Mouse (Mus musculus) gastrocnemius, postnatal 14 days (tissue): Measurements from ENCODE around the gene Trak1. TPM values are rescaled to one million over a fixed set of nuclear protein-coding genes. Genes with fewer than 3 reads are reported as not detected.
A peak's percentile ranks its signal among the peaks of the same experiment; 100 is the strongest.
"Not testable (repeated sequence)": the region's sequence is repeated elsewhere in the genome, so short reads cannot be mapped to it uniquely, and the experiment has no call there.

ENCODE experiments used
- DNase-seq: peaks from one replicate; pipeline ENCODE4 v3.0.0; 2021; ENCODE audit warnings: mixed read lengths
- intact Hi-C: fragments of 180-260 bp; cut with DNase I; formaldehyde crosslinking; loops from one replicate; pipeline ENCODE4 v1.15.1; 2025; ENCODE audit warnings: low total_unique reads
- total RNA-seq, 2 experiments: library from RNA; stranded (reverse); gene quantifications; 2 replicates each; pipeline ENCODE4 v1.2.3; 2021

The Trak1 gene
- total RNA-seq, 2 experiments from 2014 or later, result 167 to 178 TPM

- intact Hi-C loops, result no loop called here
- DNase-seq, result peak; percentile 92
Observed at GRCm38 (mm10) chr9:121313656-121314374, 16.5 kb downstream of the Trak1 start.

- intact Hi-C loops, result no loop called here
- DNase-seq, result peak; percentile 59
Observed at GRCm38 (mm10) chr9:121314541-121315152, 17.3 kb downstream of the Trak1 start.

GRCm38 (mm10) chr9:121315901-121316595 lies 18.7 kb downstream of the Trak1 start:
- DNase-seq, result no peak
- intact Hi-C loops, result no loop called here

GRCm38 (mm10) chr9:121316621-121317405 lies 19.5 kb downstream of the Trak1 start:
- intact Hi-C loops, result no loop called here
- DNase-seq, result peak; percentile 74

- DNase-seq, result no peak
- intact Hi-C loops, result no loop called here
Observed at GRCm38 (mm10) chr9:121319323-121319966, 22.1 kb downstream of the Trak1 start.

- DNase-seq, result no peak
Observed at GRCm38 (mm10) chr9:121320433-121320832, 23.1 kb downstream of the Trak1 start.

GRCm38 (mm10) chr9:121321118-121321517 lies 23.8 kb downstream of the Trak1 start:
- DNase-seq, result no peak
- intact Hi-C loops, result no loop called here

More at GRCm38 (mm10) chr9:121320433-121320832, 23.1 kb downstream of the Trak1 start:
- intact Hi-C loops, result no loop called here

- no peak for DNase-seq
- intact Hi-C loops, result no loop called here
Observed at GRCm38 (mm10) chr9:121322034-121322433, 24.7 kb downstream of the Trak1 start.

- intact Hi-C loops, DNase-seq: not testable (repeated sequence)
Observed at GRCm38 (mm10) chr9:121328342-121328741, 31.0 kb downstream of the Trak1 start.

GRCm38 (mm10) chr9:121329181-121329580 lies 31.9 kb downstream of the Trak1 start:
- DNase-seq, result no peak
- intact Hi-C loops, result no loop called here

GRCm38 (mm10) chr9:121330065-121330464 lies 32.8 kb downstream of the Trak1 start:
- intact Hi-C loops, result no loop called here
- no peak for DNase-seq

GRCm38 (mm10) chr9:121331438-121331837 lies 34.1 kb downstream of the Trak1 start:
- DNase-seq, result no peak
- intact Hi-C loops, result no loop called here

- intact Hi-C loops, result no loop called here
Observed at GRCm38 (mm10) chr9:121331878-121332630, 34.8 kb downstream of the Trak1 start.

GRCm38 (mm10) chr9:121333559-121333958 lies 36.3 kb downstream of the Trak1 start:
- DNase-seq, result no peak
- intact Hi-C loops, result no loop called here

More at GRCm38 (mm10) chr9:121331878-121332630, 34.8 kb downstream of the Trak1 start:
- peak; percentile 78 for DNase-seq

- intact Hi-C loops, result no loop called here
- no peak for DNase-seq
Observed at GRCm38 (mm10) chr9:121334311-121334851, 37.1 kb downstream of the Trak1 start.

GRCm38 (mm10) chr9:121335568-121335967 lies 38.3 kb downstream of the Trak1 start:
- intact Hi-C loops, result no loop called here
- peak; percentile 47 for DNase-seq

- DNase-seq, result no peak
- intact Hi-C loops, result no loop called here
Observed at GRCm38 (mm10) chr9:121336324-121336946, 39.1 kb downstream of the Trak1 start.
